Mouse (Mus musculus) retina, embryonic 14.5 days (tissue): ENCODE measurements at regions not wholly inside any gene's neighbourhood (a gene's known extent, or its start where the extent isn't known, plus 50 kb on each side); places are given as distances from the start of the nearest gene placed in this dataset.
A peak's percentile ranks its signal among the peaks of the same experiment; 100 is the strongest.

ENCODE experiments used
- DNase-seq: peaks from one replicate; pipeline ENCODE4 v3.0.0-alpha.2; 2015; ENCODE audit warnings: low spot score

DNA sequence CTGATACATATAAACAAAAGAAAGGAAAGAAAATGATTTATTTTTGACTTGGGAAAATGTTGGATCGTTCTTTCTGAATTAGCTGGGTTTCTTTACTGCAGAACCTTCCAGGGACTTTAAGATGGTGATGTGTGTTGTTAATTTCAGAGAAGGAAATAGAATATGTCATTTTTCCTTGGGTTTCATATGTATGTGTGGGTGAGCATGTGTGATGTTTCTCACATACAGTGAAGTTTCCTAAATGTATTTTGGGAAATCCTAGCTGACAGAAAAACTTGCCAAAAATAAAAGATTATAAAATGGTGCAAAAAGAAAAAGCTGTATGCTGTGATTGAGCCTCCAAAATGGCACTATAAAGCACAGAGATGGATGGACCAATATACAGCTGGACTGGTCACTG lies 319.2 kb downstream of the Lmx1a start:
- DNase-seq = no peak

DNA sequence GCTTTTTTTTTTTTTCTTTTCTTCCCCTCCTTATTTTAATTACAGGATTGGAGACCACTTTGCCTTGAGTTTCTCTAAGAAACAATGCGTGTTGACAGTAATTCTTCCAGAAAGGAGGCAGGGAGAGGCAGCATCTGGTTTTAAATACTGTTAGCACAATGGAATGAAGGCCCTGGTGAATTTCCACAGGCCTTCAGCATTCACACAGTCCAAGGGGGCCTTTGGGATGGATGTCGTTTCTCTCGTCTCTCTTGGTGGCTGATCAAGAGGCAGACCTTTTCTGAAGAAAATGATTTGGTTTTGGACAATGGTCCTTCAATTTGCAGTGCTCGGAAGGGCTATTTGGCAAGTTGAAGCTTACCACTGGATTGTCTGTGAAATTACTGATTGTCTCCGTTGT lies 321.4 kb downstream of the Lmx1a start:
- DNase-seq = peak; percentile 10

DNA sequence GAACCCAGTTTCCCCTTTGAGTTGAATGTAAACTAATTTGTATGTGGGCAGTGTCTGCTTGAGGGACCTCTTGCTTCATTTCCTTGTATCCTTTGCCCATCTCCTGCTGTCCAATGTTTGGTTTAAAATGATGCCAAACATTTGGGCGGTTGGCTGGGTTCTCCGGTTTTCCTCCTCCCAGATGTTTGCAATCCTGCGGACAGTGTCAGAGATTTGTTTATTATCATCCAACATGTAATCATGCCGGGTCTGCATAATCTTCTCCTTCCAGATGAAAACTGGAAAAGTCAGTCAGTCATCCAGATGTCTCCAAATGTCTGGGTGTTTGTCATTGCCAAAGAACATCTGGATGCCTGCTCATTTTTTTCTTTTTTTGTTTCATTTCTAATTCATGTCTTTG lies 323.0 kb downstream of the Lmx1a start:
- no peak for DNase-seq

DNA sequence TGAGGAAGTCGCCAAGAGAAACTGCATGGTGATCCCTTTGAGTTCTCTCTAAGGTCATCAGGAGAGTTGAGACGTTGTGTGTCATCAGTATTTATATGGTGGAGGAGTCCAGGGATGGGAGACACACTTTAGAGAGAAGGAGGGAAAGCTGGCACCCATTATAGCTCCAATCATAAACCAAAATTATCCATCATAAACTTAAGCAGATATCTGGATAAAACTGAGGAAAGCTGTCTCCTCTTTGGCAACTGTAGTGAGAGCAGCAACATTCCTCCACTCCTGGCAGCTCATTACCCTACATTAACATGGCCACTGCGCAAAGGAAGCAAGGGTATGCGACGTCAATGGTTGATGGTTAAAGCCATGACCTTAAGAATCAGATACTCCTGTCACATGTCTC lies 323.6 kb downstream of the Lmx1a start:
- DNase-seq = no peak

DNA sequence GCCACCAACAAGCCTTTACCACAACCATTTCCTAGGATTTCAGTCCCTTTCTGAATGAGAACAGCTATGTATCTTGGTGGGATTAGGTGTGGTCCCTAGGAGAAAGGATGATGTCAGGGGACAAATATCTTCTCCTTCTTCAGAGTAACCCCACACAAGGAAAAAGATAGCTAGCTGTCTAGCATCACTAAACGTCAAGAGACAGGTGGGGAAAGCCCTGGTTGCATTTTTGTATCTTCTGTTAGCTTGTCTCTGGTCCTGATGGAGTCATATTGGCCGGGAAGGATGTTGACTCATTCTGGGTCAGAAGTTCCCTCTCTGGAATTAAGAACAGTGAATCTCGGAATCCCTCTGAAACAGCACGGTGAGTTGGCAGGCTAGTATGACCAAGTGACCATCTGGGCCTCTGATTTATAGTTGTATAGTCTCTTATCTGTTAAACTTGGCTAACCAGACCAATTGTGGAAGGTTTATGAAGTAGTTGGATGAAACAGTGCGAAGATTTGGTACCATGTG lies 327.4 kb downstream of the Lmx1a start:
- no peak for DNase-seq

DNA sequence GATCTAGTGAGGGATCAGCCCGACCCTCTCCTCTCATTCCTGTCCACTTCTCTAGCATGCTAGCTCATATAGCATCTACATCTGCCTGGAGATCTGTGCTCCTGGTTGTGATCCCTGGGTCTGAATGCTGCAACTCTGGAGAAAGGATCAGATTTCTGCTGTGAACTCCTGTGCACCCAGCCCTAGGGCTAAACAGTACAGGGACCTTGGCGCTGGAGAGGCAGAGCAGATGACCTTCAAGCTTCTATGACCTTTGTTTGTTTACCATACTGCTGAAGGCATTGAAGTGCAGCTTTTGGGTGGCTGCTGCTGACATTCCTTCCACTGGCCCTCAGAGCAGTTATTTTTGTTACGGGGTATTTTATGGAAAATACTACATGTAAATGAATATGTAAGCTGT lies 337.4 kb downstream of the Lmx1a start:
- no peak for DNase-seq

DNA sequence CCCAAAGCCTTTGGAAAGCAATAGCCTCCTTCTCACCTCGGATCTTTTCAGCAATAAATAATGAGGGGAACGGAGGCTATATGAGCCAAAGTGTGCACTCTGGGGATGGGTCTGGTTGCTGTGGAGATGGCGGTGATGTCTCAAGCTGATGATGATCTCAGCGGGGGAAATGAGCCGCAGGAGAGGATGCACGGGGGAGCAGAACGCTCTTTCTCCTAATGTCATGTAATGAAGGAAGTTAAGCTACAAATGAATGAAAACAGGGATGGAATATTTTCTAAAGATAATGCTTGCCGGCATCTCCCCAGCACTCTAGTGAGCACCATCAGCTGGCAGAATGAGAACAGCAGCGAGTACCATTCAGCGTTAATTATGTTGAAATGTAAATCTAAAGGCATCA lies 355.7 kb downstream of the Lmx1a start:
- peak; percentile 17 for DNase-seq

DNA sequence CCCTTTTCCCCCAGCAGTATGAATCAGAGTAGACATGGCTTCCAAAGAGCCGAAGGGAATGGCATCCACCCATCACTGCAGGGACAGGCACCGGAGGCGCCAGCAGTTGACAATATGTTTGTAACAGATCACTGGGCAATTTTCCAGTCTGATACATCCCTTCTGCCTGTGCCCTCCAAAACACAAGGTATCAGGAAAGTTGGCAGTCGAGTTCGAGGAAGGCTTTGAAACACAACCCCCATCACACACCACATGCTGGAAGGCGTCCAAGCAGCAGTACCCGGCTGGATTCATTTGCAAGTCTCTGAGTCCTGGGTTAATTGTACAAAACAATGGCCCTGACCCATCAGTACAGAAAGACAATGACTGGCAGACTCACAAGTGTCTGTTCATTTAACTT lies 357.3 kb downstream of the Lmx1a start:
- DNase-seq = peak; percentile 80

DNA sequence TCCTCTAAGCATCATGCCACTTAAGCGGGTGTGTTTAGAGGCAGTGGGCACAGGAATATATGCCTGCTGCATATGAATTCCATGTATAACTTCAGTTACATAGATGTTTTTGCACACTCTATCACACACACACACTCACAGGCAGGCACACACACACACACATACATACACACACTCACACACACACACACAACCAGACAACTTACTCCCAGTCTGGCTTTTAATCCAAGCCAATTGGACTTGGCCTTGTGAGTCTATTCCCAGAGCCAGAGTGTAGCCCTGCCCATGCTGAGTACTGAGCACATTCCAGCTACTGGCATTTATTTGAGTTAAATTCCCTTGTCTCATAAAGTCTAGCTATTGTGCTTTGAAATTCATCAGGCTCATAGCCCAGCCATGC lies 357.7 kb downstream of the Lmx1a start:
- DNase-seq = no peak

DNA sequence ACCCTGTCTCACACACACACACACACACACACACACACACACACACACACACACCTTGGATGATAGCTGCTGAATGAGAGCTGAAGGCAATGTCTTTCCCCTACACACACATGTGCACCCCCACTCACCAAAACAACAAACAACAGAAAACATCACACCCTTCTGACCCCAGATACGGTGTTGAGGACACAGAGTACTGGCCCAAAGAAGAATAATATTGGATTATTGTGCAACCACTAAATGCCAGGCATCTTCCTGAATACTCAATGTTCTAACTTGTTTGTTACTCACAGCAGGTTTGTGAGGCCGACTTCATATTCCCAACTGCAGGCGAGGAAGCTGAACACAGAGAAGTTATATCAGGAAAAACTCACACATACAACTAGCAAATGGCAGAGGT lies 360.9 kb downstream of the Lmx1a start:
- DNase-seq = no peak

DNA sequence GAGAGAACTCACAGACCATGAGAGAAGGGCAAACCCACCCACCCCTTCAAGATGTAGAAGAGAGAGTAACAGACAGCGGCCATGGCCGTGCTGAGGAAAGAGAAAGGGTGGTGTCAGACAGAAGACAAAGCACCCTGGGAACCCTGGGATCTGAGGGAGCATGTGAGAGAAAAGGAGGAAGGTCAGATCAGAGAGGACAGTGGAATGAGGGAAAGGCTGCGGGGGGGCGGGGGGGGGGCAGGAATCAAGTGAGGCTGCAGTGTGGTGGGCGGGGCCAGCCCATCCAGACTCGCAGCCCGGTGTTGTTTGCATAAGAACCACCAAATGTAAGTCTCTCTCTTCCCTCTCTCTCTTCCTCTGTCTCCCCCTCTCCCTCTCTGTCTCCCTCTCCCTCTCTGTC lies 367.4 kb downstream of the Lmx1a start:
- no peak for DNase-seq

DNA sequence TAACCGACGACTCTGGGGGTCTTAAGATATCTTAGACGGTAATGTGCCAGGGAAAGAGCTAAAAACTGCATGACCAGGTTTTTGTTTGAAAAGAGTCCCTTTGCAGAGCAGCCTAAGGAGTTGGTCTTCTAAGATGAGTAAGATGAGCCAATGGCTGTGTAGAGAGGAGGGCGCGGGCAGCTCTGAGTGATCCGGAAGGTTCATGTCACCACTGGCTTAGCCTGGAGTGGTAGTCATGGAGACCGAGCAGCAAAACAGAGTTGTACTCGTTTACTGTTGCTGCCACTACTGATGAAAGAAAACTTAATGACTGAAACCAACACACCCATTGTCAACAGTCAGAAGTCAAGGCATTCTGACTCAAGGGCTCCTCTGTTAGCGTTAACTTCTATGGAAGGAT lies 368.4 kb downstream of the Lmx1a start:
- no peak for DNase-seq

DNA sequence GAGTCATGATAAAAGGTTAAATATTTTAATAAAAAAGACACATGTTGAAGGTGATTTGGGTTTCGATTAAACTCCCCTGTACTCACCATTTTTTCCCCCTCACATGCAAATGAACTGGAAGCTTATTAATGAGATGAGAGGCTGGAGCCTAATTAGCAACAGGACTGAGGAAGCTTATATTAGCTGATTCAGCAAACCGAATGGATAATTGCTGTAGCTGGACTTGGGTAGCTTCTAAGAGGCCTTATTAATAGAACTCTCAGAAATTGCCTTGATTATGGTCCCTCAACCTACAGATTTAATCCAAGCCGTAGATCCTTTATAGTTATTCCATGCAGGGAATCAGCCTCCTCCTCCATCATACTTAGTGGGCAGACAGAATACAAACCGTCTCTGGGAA lies 369.7 kb downstream of the Lmx1a start:
- DNase-seq = no peak

DNA sequence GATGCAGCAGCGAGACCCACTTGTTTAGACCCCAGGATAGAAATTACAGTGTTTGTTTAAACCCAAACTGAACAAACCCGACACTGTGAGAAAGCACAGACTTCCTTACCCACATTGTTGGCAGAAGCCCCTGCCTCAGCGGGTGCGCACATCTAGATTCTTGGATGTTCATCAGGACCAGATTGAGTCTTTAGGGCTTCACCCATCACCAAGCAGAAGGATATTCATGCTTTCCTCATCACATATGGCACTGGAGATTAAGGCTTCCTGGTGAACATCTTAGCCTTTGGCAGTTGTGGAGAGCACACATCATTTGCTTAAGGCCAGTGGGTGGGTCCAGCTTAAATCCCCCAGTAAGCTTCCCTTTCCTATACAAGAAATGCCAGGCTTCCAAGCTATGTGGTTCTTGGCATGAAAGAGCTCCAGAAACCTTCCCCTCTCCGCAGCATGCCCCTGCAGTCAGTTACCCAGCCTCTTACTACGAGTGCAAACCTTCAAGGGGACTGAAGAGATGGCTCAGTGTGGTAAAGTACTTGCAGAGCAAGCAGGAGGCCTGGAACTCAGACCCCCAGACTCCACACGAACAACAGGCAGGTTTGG lies 367.9 kb downstream of the Pbx1 start:
- DNase-seq = no peak

DNA sequence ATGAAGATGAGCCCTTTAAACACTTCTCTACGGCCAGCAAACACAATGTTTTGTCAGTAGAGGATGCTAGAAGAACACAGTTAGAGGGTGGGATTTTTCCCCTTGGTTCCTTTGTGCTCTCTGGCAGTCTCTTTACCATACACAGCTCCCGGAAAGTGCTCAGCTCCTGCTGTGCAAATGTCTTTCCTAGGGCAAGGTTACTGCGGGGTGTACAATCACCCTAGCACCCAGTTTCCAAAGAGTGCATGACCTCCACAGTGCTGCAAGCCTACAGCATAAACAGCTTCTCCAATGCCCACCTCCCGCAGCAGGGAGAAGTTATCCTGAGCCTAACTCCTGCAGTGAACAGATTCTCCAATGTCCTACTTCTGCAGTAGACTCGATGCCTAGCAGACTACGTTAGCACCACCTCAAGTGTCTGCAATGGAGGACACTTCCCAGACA lies 366.4 kb downstream of the Pbx1 start:
- DNase-seq = no peak

DNA sequence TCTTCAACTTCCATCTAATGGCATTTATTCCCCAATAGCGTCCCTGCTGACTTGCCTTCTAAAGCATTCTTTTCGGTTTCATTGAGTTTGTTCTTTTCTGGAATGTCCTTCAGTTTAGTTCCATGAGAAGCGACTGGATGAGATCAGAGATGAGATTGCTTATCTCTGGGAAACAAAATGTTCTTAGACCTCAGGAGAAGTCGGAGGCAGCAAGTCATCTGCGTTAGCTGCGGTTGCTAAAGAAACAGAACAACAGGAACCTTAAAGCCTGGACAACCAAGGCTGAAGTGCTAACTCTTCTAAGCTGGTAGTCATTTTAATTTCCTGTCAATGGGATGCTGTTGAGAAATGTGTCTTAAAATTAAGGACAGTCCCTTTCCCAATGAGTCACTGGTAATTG lies 365.3 kb downstream of the Pbx1 start:
- DNase-seq = no peak

DNA sequence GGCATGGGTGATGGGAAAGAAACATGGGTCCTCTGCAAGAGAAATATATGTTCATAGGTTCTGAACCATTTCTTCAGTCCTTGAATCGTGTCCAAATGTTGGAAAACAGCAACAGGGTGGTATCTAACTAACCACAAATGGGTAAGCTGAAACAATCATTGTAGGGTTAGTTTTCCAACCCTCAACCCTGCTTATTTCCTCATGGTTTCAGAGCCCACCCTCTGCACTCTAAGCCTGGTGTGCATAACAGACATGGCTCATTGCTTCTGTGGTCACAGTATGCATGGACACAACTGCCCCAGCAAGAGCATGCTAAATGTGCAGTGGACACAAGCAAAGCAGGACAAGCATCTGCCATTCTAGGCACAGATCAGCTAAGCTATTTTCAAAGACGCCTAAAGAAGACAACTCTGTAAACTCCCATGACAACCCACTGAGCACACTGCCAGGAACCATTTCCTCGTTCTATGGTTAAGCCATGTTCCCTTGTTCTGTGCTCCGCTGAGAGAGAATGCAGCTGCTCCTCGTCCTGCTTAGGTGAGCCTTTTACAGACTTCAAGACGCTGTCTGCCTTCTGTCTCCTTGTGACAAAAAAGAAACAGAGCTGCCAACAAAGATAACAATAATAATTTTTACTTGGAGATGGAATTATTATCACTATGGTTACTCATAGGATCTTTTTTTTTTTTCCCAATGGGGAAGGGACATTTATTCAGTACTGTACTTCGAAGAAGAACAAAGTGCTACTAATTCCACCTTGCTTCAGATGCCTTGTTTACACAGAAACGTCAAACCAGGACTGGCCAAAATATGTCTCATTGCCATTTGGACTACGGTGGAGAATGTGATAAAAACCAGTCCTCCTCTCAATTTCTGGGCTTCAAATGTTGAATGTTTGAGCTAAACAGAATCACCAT lies 363.8 kb downstream of the Pbx1 start:
- no peak for DNase-seq

DNA sequence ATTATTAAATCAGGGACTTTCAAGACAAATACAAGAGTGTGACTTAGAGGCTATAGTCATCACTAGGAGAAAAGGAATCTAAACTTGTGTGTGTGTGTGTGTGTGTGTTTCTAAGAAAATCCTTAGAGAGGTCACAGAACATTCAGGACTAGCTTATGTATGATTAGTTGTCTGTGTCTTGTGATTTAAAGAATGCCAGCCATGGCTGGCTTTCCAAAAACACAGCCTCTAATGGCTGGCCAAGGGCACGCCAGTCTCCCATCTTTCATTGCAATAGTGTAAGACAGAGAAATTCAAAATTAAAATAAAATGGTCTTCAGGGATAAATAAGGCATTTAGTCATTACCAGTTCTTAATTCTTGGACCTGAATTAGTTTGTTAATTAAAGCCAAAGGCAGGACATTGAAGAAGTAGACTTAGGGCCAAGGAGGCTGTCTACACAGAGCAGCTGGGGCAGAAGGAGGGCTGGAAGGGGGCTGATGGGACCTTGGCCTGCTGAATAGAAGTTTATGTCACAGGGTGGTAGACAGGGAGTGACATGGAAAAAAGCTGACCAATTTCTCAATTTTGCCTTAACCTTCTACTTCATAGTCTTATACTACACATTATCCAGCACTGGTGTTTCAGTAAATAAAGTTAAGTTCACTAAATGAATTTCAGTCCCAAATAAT lies 363.0 kb downstream of the Pbx1 start:
- no peak for DNase-seq
